Mouse (Mus musculus): ENCODE measurements around the gene Tulp2.

Gene Tulp2

DNA sequence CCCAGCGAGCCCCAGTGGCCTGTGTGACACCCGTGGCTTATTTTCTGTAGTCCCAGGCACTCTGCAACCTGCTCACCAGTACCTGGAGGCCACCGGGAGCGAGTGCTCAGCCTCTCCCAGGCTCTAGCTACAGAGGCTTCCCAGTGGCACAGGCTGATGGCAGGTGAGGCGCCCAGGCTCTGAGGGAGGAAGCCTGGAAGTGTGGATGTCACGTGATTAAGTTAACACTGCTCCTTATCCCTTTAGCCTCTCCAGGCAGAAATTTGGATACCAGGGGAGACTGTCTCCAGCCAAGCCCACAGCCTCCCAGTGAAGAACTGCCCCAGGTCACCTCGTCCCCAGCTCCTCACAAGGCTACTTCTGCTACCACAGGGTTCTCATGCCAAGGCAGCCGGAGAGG lies 71.8 kb downstream of the Tulp2 start:
- DNase-seq (ENCODE audit: low spot score in 2 of 2) = no peak

DNA sequence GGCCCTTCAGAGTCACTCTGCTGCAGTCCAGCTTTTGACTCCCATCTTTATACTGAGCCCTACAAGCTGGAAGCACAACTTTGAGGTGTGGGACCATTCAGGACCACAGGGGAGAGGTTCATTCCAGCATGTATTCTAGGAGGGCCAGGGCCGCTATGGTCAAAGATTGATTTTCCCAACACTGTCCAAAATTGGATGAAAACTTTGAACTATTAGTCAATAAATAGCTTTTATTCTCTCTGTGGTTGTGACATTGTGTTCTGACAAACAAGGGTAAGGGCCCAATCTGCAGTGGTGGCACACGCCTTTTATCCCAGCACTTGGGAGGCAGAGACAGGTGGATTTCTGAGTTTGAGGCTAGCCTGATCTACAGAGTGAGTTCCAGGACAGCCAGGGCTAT lies 72.3 kb downstream of the Tulp2 start:
- no peak for DNase-seq (ENCODE audit: low spot score in 2 of 2)

DNA sequence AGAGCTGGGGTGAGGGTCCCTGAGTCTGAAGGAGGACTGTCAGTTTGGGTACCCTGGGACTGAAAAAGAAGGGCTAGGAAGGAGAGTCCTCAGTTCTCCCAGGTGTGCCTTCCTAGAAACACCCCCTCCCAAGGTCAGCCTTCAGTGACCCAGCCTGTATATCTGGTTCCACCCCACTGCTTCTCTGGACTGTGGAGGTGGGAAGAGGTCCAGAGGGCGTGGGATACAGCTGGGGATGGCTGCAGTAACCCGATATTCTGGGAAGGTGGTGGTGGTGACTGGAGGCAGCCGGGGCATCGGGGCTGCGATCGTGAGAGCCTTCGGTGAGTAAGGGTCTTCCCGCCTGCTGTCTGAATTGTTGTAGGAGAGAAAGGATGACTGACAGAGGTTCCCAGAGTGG lies 73.1 kb downstream of the Tulp2 start, which contains the start of gene Hsd17b14:
Hsd17b14 (plus strand) TSS at position 150 of the 400 bp plus-strand sequence.
- DNase-seq (ENCODE audit: low spot score in 2 of 2) = no peak

DNA sequence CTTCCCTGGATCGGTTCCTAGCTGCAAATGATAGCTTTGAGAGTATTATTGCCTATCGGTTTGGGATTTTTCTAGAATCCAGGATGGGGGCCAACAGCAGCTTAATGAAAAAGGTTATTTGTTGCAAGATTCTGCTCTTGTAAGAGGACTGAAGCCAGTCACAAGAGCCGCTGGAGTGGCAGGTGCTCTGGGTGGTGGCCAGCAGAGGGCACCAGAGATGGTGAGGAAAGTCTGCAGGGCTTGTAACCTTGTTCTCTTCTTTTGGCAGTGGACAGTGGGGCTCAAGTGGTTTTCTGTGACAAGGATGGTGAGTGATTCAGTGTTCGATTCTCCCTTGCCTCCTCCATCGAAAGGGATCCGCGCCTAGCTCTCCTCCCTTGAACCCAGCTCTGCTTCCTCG lies 74.1 kb downstream of the Tulp2 start:
- DNase-seq (ENCODE audit: low spot score in 2 of 2) = peak; percentile 73 to 86

DNA sequence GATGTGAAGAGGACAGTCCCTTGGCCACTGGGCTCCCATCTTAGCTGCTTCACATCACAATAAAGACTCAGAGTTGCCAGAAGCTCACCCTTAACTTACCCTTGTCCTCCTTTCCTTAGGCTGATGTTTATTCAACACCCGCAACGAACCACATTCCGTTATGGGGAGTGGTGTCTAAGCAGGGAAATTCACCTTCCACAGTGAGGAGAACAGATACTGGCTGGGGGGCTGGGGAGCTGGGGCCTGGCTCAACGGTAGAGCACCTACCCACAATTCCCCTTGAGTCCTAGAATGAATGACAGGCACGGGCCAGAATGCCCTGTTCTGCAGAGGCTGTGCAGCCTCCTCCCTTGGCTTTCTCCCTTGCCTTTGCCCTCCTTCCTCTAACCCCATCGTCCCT lies 77.2 kb downstream of the Tulp2 start:
- peak; percentile 44 to 61 for DNase-seq (ENCODE audit: low spot score in 2 of 2)

DNA sequence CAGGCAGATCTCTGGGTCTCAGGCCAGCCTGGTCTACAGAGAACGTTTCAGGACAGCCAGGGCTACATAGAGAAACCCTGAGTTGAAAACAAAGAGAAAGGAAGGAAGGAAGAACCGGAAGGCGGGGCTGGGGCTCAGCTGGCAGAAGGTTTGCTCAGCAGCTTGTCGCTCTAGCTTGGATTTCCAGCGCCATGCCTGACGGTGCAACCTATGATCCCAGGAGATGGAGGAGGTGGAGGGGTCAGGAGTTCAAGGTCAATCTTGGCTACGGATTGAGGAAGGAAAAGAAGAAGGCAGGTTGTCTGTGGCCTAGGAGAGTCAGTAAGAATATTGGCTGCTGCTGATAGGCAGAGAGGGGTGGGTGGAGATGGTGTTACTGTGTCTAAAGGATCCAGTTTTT lies 78.6 kb downstream of the Tulp2 start:
- DNase-seq (ENCODE audit: low spot score in 2 of 2) = no peak

DNA sequence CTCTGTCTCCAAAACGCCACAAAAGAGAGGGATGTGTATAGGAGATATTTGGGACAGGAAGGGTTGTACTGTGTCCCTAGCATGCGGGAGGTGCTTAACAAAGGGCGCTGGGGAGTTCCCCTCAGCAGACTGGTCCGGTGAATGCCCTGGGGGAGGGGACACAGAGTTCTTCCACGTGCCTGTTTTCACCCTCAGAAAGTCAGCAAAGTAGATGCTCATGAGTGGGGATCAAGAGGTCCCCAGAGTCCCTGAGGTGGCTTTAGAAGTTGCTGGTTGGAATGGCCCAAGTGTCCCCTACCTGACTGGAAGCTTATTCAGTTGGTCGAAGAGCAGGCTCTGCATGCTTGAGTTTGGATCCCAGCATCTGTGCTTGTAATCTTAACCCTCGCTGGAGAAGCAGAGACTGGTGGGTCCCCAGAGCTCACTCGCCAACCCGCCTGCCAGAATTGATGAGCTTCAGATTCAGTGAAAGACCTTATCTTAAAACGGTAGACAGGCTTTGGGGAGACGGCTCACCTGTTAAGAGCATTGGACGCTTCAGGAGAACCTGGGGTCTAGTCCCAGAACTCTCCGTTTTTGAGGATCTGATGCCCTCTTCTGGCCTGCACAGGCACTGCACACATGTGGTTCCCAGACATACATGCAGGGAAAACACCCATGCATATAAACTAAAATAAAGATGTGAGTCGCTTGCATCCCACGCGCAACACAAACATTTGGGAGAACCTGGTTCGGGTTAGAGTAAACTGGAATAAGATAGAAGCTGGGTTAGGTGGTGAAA lies 79.4 kb downstream of the Tulp2 start:
- DNase-seq (ENCODE audit: low spot score in 2 of 2) = peak; percentile 77 to 81

DNA sequence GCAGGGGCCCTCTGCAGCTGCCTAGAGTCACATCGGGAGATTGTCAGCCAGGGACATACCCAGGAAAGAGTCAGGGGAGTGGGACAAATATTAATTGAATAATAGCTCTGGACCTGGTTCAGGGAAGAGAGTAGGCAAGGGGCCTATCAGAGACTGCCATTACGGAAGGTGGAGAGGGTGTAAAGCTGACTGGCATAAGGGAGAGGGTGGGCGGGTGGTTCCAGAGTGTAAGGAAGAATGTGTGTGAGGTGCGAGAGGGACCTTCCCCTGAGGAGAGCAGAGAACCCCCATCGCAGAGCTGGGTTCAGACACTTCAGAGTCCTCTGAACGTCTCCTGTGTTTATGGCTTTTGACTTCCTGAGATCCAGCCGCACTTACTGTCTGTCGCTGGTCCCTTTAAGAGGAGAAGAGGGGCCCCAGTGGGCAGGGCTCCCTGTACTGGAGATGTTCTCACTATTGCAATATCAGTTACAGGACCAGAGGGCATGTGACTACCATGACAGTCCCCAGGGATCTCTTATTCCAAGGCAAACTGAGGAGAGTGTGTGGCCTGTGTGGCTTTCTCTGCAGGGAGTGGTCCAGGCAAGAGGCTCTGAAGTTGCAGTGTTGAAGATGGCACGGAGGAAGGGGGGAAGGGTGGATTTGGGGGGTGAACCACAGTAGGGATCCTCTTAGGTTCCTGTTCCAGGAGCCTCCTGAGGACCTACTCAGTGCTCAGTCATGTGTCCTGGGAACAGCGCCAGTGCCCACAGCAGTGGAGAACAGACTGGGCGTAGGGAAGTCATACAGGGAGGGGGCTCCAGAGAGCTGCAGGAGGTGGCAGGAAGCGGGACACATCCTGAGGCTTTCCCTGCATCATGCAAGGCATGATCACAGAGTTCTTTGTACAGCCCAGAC lies 80.2 kb downstream of the Tulp2 start:
- DNase-seq (ENCODE audit: low spot score in 2 of 2) = peak in 1 of 2 experiments; percentile 54

DNA sequence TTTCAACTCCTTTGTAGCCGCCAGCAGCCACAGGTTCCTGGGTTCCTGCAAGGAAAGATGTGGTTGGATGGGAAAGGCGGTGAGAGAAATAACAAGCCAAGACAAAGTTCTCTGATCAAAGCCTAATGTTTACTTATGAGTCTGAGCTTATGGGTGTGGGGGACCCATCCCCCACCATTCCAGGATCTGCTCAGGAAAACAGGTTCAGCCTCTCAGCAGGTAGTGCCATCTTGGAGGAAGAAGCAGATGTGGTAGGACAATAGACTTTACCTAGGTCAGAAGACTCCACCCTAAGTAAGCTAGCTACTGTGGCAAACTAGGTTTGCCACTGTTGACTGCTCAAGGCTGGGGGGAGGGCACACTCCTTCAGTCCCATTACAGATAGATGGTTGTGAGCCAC lies 83.1 kb downstream of the Tulp2 start:
- DNase-seq (ENCODE audit: low spot score in 2 of 2) = no peak

DNA sequence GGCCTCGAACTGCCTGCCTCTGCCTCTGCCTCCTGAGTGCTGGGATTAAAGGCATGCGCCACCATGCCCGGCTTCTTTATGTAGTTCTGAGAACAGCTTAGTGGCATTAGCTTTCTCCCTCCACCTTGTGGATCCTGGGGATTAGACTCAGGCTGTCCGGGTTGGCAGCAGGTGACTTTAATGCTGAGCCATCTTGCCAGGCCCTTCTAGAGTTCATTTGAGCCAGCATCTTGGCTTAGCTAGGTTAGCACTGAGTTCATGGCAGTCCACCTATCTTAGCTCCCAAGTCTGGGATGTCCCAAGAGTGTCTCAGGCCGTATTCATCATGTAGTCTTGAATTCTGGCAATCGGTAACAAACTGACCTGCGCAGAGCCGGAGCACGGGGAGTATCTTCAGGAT lies 83.8 kb downstream of the Tulp2 start:
- no peak for DNase-seq (ENCODE audit: low spot score in 2 of 2)

DNA sequence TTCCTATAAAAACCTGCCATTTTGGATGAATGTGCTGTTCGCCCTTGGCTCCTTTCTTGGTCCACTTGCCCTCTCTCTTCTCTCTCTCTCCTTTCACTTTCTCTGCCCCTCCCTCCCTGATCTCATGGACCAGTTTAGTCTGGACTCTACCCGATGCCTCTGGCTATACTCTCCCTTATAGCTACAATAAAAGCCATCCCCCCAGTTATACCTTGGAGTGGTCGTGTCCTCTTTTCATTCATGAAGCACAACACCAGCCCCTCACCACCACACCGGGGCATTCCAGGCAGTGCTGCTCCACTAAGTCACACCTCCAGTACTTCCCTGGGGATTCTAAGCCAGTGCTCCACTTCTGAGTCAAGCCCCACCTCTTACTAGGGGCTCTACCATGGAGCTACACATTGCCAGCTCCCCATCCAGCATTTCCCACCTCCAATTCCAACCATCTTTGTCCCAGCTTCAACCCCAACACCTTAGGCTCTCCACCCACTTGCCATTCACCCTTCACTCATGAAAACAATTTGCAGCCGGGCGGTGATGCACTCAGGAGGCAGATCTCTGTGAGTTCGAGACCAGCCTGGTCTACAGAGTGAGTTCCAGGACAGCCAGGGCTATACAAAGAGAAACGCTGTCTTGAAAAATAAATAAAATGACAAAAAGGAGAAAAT lies 85.6 kb downstream of the Tulp2 start:
- DNase-seq (ENCODE audit: low spot score in 2 of 2) = no peak

DNA sequence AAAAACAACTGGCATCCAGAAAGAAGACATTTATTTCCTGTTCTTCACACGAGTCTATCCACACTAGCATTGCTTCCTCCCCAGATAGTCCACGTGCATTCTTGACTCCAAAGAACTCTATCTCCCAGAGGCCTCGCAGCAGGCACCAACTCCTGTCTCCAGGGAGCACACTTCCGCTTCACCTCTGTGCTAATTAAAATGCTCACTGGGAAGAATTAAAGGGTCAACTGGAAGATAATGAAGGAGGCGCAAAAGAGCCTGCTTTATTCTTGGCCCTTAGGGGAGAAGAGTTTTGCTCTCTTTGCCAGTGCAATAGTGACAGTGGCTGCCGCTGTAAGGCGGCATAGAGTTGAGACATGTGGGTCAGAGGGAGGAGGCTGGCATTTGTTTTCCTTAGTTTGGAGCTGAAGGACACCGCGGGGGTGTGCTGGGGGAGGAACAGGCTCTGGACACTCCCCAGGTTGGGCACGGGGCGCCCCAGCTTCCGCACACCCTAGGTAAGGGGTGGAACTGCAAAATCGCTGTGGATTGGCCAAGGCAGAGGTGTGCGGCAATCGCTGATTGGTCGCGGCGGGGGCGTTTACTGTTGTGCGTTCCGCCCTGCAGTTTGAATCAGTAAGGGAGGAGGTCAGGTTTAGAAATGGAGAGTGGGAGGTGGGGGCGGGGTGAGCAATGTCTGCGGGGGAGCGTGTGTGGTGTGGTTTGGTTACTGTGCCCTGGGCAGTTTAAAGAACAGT lies 86.3 kb downstream of the Tulp2 start:
- DNase-seq (ENCODE audit: low spot score in 2 of 2) = peak; percentile 75 to 93

DNA sequence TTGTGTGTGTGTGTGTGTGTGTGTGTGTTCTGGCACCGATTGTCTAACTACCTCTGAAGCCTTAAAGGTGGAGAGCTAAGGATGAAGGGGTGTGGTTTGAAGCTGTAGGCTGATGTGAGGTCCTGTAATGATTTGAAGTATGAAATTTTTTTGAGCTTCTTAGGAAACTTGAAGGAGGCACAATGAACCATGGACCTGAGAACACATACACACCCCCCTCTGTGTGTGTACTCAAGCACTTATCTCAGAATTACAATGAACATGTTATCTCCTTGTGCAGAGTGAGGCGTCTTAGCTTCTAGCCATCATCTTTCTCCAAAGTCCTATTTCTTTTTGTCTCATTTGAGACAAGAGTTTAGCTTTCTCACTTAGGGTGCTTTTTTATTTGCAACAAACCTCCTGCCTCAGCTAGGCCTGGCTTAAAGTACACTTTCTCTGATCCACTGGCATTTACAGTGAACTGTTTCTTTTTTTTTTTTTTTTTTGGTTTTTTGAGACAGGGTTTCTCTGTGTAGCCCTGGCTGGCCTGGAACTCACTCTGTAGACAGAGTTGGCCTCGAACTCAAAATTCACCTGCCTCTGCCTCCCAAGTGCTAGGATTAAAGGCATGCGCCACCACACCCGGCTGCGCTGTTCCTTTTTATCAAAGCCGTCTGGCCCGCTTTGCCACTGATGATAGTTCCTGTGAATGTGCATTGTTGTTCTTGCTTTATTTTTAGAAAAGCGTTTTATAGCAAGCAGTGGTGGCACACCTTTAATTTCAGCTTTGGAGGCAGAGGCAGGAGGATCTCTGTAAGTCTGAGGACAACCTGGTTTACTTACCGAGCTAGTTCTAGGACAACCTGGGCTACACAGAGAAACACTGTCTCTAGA lies 87.2 kb downstream of the Tulp2 start:
- DNase-seq (ENCODE audit: low spot score in 2 of 2) = no peak

DNA sequence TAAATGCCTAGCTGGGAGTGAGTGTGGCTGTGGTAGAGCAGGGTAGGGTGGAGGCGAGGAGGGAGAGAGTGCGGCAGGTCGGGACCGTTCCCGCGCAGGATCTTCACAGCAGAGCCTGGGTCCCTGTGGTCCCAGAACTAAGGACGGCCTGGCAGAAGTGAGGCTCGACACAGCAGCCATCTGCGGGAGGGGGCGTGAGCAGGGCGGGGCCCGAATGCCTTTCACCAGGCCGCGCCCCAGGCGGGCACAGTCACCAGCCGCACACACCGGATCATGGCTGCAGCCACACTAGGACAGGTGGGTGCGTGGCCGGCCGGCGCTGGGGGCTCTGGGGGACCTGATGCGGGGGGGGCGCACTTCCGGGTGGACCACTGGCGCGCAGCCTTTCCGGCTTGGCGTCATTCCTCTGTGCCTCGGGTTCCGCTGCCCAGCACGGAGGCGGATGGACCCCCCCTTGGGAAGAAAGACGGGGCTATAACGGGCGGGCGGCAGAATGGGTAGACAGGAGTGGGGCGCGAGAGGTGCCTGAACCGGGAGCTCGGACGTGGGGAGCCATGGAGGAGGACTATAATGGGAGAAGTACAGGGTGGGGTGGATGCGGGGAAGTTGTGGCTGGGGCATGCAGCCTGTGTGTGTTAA lies 88.5 kb downstream of the Tulp2 start, which contains the start of gene Bcat2:
Bcat2 (plus strand) TSS at position 51 of the 639 bp plus-strand sequence.
- peak; percentile 56 to 78 for DNase-seq (ENCODE audit: low spot score in 2 of 2)

DNA sequence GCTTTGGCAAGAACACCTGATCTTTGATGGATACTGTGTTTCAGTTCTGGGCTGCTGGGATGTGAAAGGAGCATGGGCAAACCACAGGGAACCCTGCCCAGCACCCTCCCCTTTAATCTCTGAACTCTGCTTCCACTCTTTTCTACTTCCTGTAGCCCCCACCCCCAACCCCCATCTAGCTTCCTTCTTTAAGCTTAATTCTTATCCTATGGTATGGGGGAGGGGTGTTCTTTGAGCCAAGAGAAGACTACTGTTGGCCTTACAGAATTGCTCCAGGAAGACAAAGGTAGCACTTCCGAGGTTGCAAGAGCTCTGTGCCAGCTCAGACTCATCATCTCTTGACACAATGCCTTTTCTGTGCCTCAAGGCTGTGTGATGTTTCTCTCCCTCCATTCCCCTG lies 90.3 kb downstream of the Tulp2 start:
- no peak for DNase-seq (ENCODE audit: low spot score in 2 of 2)
